Mouse (Mus musculus) common myeloid progenitor, adult 5-6 weeks (primary cell): ENCODE data around the gene Myl7. TPM values are rescaled to one million over a fixed set of nuclear protein-coding genes. Genes with fewer than 3 reads are reported as not detected.

ENCODE experiments used
- total RNA-seq: library from RNA; stranded (forward); fragments of 200-1000, 187-1606 nt; gene quantifications from 2 replicates; pipeline ENCODE4 v1.2.3, GENCODE M21; 2017

The Myl7 gene
- total RNA-seq, 1 experiment from 2014 or later, result not detected

Other genes with a start within 250 kb of the Myl7 start
- 38.7 and 82.1 TPM in 2 replicates for gene Mrps24, start 183.1 kb downstream of the Myl7 start, total RNA-seq
- gene Urgcp, start 136.4 kb downstream of the Myl7 start, total RNA-seq, result 7.4 and 10.5 TPM in 2 replicates
- gene Dbnl, start 110.3 kb downstream of the Myl7 start, total RNA-seq, result 72.8 and 77.1 TPM in 2 replicates
- gene Pgam2, start 95.0 kb downstream of the Myl7 start, total RNA-seq, result not detected in 2 replicates
- 0.97 and 2.6 TPM in 2 replicates for gene Polm, start 60.8 kb downstream of the Myl7 start, total RNA-seq
- not detected in 2 replicates for gene Aebp1, start 36.8 kb downstream of the Myl7 start, total RNA-seq
- gene Pold2, start 20.5 kb downstream of the Myl7 start, total RNA-seq, result 49.9 and 61.2 TPM in 2 replicates
- not detected in 2 replicates for gene Gck, start 51.3 kb upstream of the Myl7 start, total RNA-seq
- 32.8 and 33.6 TPM in 2 replicates for gene Ykt6, start 56.9 kb upstream of the Myl7 start, total RNA-seq
- 1.9 and 2.0 TPM in 2 replicates for gene Camk2b, start 167.6 kb upstream of the Myl7 start, total RNA-seq